Mouse (Mus musculus): ENCODE data around the gene Tube1. TPM values are rescaled to one million over a fixed set of nuclear protein-coding genes. Genes with fewer than 3 reads are reported as not detected.

Tube1 gene
- polyA plus RNA-seq (2015; fragmentation: Nextera tagmentation; extraction: Ambion mirVana), result 7.1 and 10.2 TPM in 2 replicates

GRCm38 (mm10) chr10:39133462-39134310 lies at the start of gene Tube1, which contains the start of gene Fam229b:
Tube1 (plus strand) TSS chr10:39133976.
Fam229b (minus strand) TSS chr10:39133914.
- peak; percentile 91 for ATAC-seq (ENCODE audit: low FRiP score)
- Histone ChIP-seq H3K9ac (replicated peaks) (peak within 1 kb of the TSS; percentile 73), H3K4me3 (replicated peaks) (peak within 1 kb of the TSS; percentile 73)

GRCm38 (mm10) chr10:39096981-39097380 lies 36.8 kb upstream of the Tube1 start:
- Histone ChIP-seq H3K9ac (replicated peaks) (no peak overlapping the region), H3K4me2 (no peak overlapping the region), H3K27ac (replicated peaks) (no peak overlapping the region), H3K9me3 (replicated peaks) (no peaks in the 10 kb centered on the region), H3K27me3 (replicated peaks) (no peaks in the 10 kb centered on the region), H3K36me3 (peaks cover 3% of the 10 kb centered on the region; the same call in 1 of the 2 replicates), H3K4me3 (replicated peaks) (no peak overlapping the region), H3K4me1 (no peaks in the 10 kb centered on the region)
- 90% methylated on average over 9 of the region's 9 CpGs for WGBS
- no peak for ATAC-seq (ENCODE audit: low FRiP score)

More at GRCm38 (mm10) chr10:39133462-39134310, at the start of gene Tube1, which contains the start of gene Fam229b:
- peaks cover 14% of the 10 kb centered on the region for H3K36me3 ChIP-seq
- H3K4me2 ChIP-seq, result peak within 1 kb of the TSS; percentile 92
- peak within 1 kb of the TSS; percentile 85 for H3K27ac ChIP-seq (replicated peaks)
- H3K9me3 ChIP-seq (replicated peaks), result no peaks in the 10 kb centered on the region
- H3K4me1 ChIP-seq, result peaks cover 17% of the 10 kb centered on the region
- H3K27me3 ChIP-seq (replicated peaks), result no peaks in the 10 kb centered on the region
- 4% methylated on average over 47 of the region's 47 CpGs for WGBS

GRCm38 (mm10) chr10:39098746-39099145 lies 35.0 kb upstream of the Tube1 start:
- Histone ChIP-seq H3K4me2 (no peak overlapping the region), H3K27ac (replicated peaks) (no peak overlapping the region), H3K4me3 (replicated peaks) (no peak overlapping the region), H3K9me3 (replicated peaks) (no peaks in the 10 kb centered on the region), H3K4me1 (no peaks in the 10 kb centered on the region), H3K9ac (replicated peaks) (no peak overlapping the region), H3K27me3 (replicated peaks) (no peaks in the 10 kb centered on the region), H3K36me3 (peaks cover 3% of the 10 kb centered on the region; the same call in 1 of the 2 replicates)
- no peak for ATAC-seq (ENCODE audit: low FRiP score)
- WGBS, result 91% methylated on average over 10 of the region's 10 CpGs

GRCm38 (mm10) chr10:39104803-39105449 lies 28.9 kb upstream of the Tube1 start:
- Histone ChIP-seq H3K9me3 (replicated peaks) (no peaks in the 10 kb centered on the region), H3K9ac (replicated peaks) (no peak overlapping the region), H3K4me1 (peaks cover 10% of the 10 kb centered on the region), H3K4me2 (no peak overlapping the region), H3K4me3 (replicated peaks) (no peak overlapping the region), H3K27me3 (replicated peaks) (no peaks in the 10 kb centered on the region), H3K36me3 (no peaks in the 10 kb centered on the region), H3K27ac (replicated peaks) (no peak overlapping the region)
- 95% methylated on average over 8 of the region's 8 CpGs for WGBS
- no peak for ATAC-seq (ENCODE audit: low FRiP score)

- H3K27me3 ChIP-seq (replicated peaks), result no peaks in the 10 kb centered on the region
- peaks cover 13% of the 10 kb centered on the region for H3K4me1 ChIP-seq
- WGBS, result 65% methylated on average over 3 of the region's 3 CpGs
- H3K9me3 ChIP-seq (replicated peaks), result no peaks in the 10 kb centered on the region
- no peak overlapping the region for H3K27ac ChIP-seq (replicated peaks)
- H3K36me3 ChIP-seq, result no peaks in the 10 kb centered on the region
- no peak for ATAC-seq (ENCODE audit: low FRiP score)
- no peak overlapping the region for H3K9ac ChIP-seq (replicated peaks)
- H3K4me3 ChIP-seq (replicated peaks), result no peak overlapping the region
- no peak overlapping the region for H3K4me2 ChIP-seq
Measured at GRCm38 (mm10) chr10:39106413-39106812, 27.4 kb upstream of the Tube1 start.

GRCm38 (mm10) chr10:39106935-39107334 lies 26.8 kb upstream of the Tube1 start:
- WGBS, result 65% methylated on average over 4 of the region's 4 CpGs
- Histone ChIP-seq H3K27ac (replicated peaks) (no peak overlapping the region), H3K4me2 (no peak overlapping the region), H3K9ac (replicated peaks) (no peak overlapping the region), H3K9me3 (replicated peaks) (no peaks in the 10 kb centered on the region), H3K27me3 (replicated peaks) (no peaks in the 10 kb centered on the region), H3K4me1 (peaks cover 13% of the 10 kb centered on the region), H3K36me3 (no peaks in the 10 kb centered on the region), H3K4me3 (replicated peaks) (no peak overlapping the region)
- ATAC-seq (ENCODE audit: low FRiP score), result no peak

- H3K9ac ChIP-seq (replicated peaks), result no peak overlapping the region
- H3K27me3 ChIP-seq (replicated peaks), result no peaks in the 10 kb centered on the region
- ATAC-seq (ENCODE audit: low FRiP score), result peak; percentile 67
- H3K36me3 ChIP-seq, result no peaks in the 10 kb centered on the region
- 0 out of 2 replicates have a peak overlapping the region, but pooled peaks have one; percentile 13 for H3K4me2 ChIP-seq
- H3K4me3 ChIP-seq (replicated peaks), result no peak overlapping the region
- peaks cover 13% of the 10 kb centered on the region for H3K4me1 ChIP-seq
- peak overlapping the region; percentile 74 for H3K27ac ChIP-seq (replicated peaks)
- H3K9me3 ChIP-seq (replicated peaks), result no peaks in the 10 kb centered on the region
- 53% methylated on average over 10 of the region's 10 CpGs for WGBS
Measured at GRCm38 (mm10) chr10:39108837-39109488, 24.8 kb upstream of the Tube1 start.

- Histone ChIP-seq H3K4me3 (replicated peaks) (no peak overlapping the region), H3K27ac (replicated peaks) (peak overlapping the region; percentile 74), H3K9me3 (replicated peaks) (no peaks in the 10 kb centered on the region), H3K4me2 (peak overlapping the region; percentile 15; the same call in 1 of the 2 replicates), H3K4me1 (peaks cover 13% of the 10 kb centered on the region), H3K27me3 (replicated peaks) (no peaks in the 10 kb centered on the region), H3K36me3 (no peaks in the 10 kb centered on the region), H3K9ac (replicated peaks) (no peak overlapping the region)
- WGBS, result 27% methylated on average over 4 of the region's 4 CpGs
- peak; percentile 69 for ATAC-seq (ENCODE audit: low FRiP score)
Measured at GRCm38 (mm10) chr10:39109489-39109874, 24.3 kb upstream of the Tube1 start.

- peaks cover 5% of the 10 kb centered on the region; the same call in 1 of the 2 replicates for H3K36me3 ChIP-seq
- ATAC-seq (ENCODE audit: low FRiP score), result peak; percentile 65; the same call in 1 of the 2 replicates
- H3K4me3 ChIP-seq (replicated peaks), result no peak overlapping the region
- WGBS, result 30% methylated on average over 4 of the region's 4 CpGs
- no peak overlapping the region for H3K4me2 ChIP-seq
- no peaks in the 10 kb centered on the region for H3K27me3 ChIP-seq (replicated peaks)
- H3K4me1 ChIP-seq, result no peaks in the 10 kb centered on the region
- no peak overlapping the region for H3K9ac ChIP-seq (replicated peaks)
- H3K27ac ChIP-seq (replicated peaks), result no peak overlapping the region
- H3K9me3 ChIP-seq (replicated peaks), result no peaks in the 10 kb centered on the region
Measured at GRCm38 (mm10) chr10:39121412-39121811, 12.4 kb upstream of the Tube1 start.

- peaks cover 20% of the 10 kb centered on the region for H3K36me3 ChIP-seq
- no peak overlapping the region for H3K27ac ChIP-seq (replicated peaks)
- 97% methylated on average over 3 of the region's 3 CpGs for WGBS
- H3K9ac ChIP-seq (replicated peaks), result no peak overlapping the region
- no peak overlapping the region for H3K4me2 ChIP-seq
- H3K27me3 ChIP-seq (replicated peaks), result no peaks in the 10 kb centered on the region
- H3K9me3 ChIP-seq (replicated peaks), result no peaks in the 10 kb centered on the region
- H3K4me3 ChIP-seq (replicated peaks), result no peak overlapping the region
- H3K4me1 ChIP-seq, result peaks cover 17% of the 10 kb centered on the region
- ATAC-seq (ENCODE audit: low FRiP score), result no peak
Measured at GRCm38 (mm10) chr10:39137766-39138165, 4.0 kb downstream of the Tube1 start.

- Histone ChIP-seq H3K4me3 (replicated peaks) (no peak overlapping the region), H3K4me1 (peaks cover 13% of the 10 kb centered on the region), H3K9me3 (replicated peaks) (no peaks in the 10 kb centered on the region), H3K27ac (replicated peaks) (no peak overlapping the region), H3K9ac (replicated peaks) (no peak overlapping the region), H3K4me2 (no peak overlapping the region), H3K36me3 (peaks cover 20% of the 10 kb centered on the region), H3K27me3 (replicated peaks) (no peaks in the 10 kb centered on the region)
- no peak for ATAC-seq (ENCODE audit: low FRiP score)
- WGBS, result 92% methylated on average over 6 of the region's 6 CpGs
Measured at GRCm38 (mm10) chr10:39138761-39139160, 5.0 kb downstream of the Tube1 start.
